Mouse (Mus musculus): ENCODE measurements at regions not wholly inside any gene's neighbourhood (a gene's known extent, or its start where the extent isn't known, plus 50 kb on each side); places are given as distances from the start of the nearest gene placed in this dataset.

DNA sequence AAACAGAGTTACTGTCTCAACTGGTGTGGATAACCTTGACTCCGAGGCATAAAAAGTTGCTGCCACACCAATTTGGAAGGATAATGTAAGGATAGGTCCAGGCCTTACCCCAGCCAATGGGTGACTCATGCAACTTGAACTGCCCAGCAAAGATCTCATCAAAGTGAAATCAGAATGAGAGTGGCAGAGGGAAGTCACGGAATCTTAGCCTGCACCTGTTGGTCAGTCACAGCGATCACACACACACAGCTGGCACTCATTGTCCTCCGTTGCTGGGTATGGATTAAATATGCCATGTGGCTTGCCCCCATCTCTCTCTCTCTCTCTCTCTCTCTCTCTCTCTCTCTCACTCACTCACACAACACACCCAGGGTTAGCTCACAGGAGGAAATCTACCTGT lies 56.2 kb upstream of the Mbnl2 start:
- TF ChIP-seq POLR2A (IDR thresholded peaks at IDR 0.05; ENCODE audit: low read depth, low read length) (no peak), CTCF (IDR thresholded peaks at IDR 0.05; ENCODE audit: extremely low read depth, insufficient read depth, insufficient read length, insufficient replicate concordance) (no peak)

Measured in spleen, adult 2 months (tissue).